Mouse (Mus musculus) regulatory T cell (primary cell): ENCODE data around the gene Cyp51.

ENCODE experiments used
- in situ Hi-C: fragments of 300-600 bp; cut with MboI, MseI; formaldehyde crosslinking; loops from one replicate; pipeline ENCODE4 v1.15.1; 2025; ENCODE audit warnings: high pct_unique_total_duplicates

Gene Cyp51

GRCm38 (mm10) chr5:4104341-4105040 is at the start of gene Cyp51:
Gene Cyp51 (minus strand): TSS chr5:4104746.
- in situ Hi-C loops: loop anchor here (5.0 kb wide), 2 partner anchors 88 to 217 kb away; partner anchors contain the start of gene Mterf1b

GRCm38 (mm10) chr5:4112570-4113098 is 8.1 kb upstream of the Cyp51 start:
- in situ Hi-C loops: no loop called here

GRCm38 (mm10) chr5:4107056-4107455 is 2.5 kb upstream of the Cyp51 start:
- in situ Hi-C loops: loop anchor here (5.0 kb wide), 2 partner anchors 85 to 220 kb away; partner anchors contain the start of gene Mterf1b

- in situ Hi-C loops: loop anchor here (5.0 kb wide), 2 partner anchors 87 to 218 kb away; partner anchors contain the start of gene Mterf1b
These were observed 1.2 kb upstream of the Cyp51 start for GRCm38 (mm10) chr5:4105651-4106186.

GRCm38 (mm10) chr5:4103626-4104340 is 763 bp downstream of the Cyp51 start:
- in situ Hi-C loops: no loop called here

GRCm38 (mm10) chr5:4101770-4102169 is 2.8 kb downstream of the Cyp51 start:
- in situ Hi-C loops: no loop called here

GRCm38 (mm10) chr5:4101031-4101430 is 3.5 kb downstream of the Cyp51 start:
- in situ Hi-C loops: no loop called here

GRCm38 (mm10) chr5:4094471-4094870 is 10.1 kb downstream of the Cyp51 start:
- in situ Hi-C loops: no loop called here

GRCm38 (mm10) chr5:4088190-4088589 is 16.4 kb downstream of the Cyp51 start:
- in situ Hi-C loops: no loop called here

- in situ Hi-C loops: no loop called here
These were observed 18.2 kb downstream of the Cyp51 start for GRCm38 (mm10) chr5:4086309-4086708.

GRCm38 (mm10) chr5:4084948-4085347 is 19.6 kb downstream of the Cyp51 start:
- in situ Hi-C loops: no loop called here

GRCm38 (mm10) chr5:4081513-4081912 is 23.0 kb downstream of the Cyp51 start:
- in situ Hi-C loops: no loop called here

- in situ Hi-C loops: no loop called here
These were observed 23.7 kb downstream of the Cyp51 start for GRCm38 (mm10) chr5:4080861-4081260.

GRCm38 (mm10) chr5:4079086-4079485 is 25.5 kb downstream of the Cyp51 start:
- in situ Hi-C loops: no loop called here

GRCm38 (mm10) chr5:4067203-4067602 is 37.3 kb downstream of the Cyp51 start:
- in situ Hi-C loops: no loop called here

- in situ Hi-C loops: no loop called here
These were observed 38.0 kb downstream of the Cyp51 start for GRCm38 (mm10) chr5:4066476-4067115.

- in situ Hi-C loops: no loop called here
These were observed 44.2 kb downstream of the Cyp51 start for GRCm38 (mm10) chr5:4060313-4060712.

GRCm38 (mm10) chr5:4040922-4041321 is 63.6 kb downstream of the Cyp51 start:
- in situ Hi-C loops: no loop called here

- in situ Hi-C loops: no loop called here
These were observed 64.2 kb downstream of the Cyp51 start for GRCm38 (mm10) chr5:4040372-4040771.

- in situ Hi-C loops: no loop called here
These were observed 65.2 kb downstream of the Cyp51 start for GRCm38 (mm10) chr5:4039351-4039750.

- in situ Hi-C loops: no loop called here
These were observed 67.9 kb downstream of the Cyp51 start for GRCm38 (mm10) chr5:4036686-4037085.

- in situ Hi-C loops: no loop called here
These were observed 72.7 kb downstream of the Cyp51 start for GRCm38 (mm10) chr5:4031846-4032245.
